Mouse (Mus musculus): Measurements from ENCODE around the gene Gm28551. TPM values are rescaled to one million over a fixed set of nuclear protein-coding genes. Genes with fewer than 3 reads are reported as not detected.
"Not testable (repeated sequence)": the region's sequence is repeated elsewhere in the genome, so short reads cannot be mapped to it uniquely, and the experiment has no call there.

The Gm28551 gene
- polyA plus RNA-seq, 1 experiment from 2014 or later = 1.2 TPM

GRCm38 (mm10) chr1:53337403-53337802, 15.1 kb downstream of the Gm28551 start:
- H3K4me2 ChIP-seq (ENCODE audit: low read length); H3K9ac ChIP-seq (ENCODE audit: low read length); H3K4me3 ChIP-seq (ENCODE audit: low read depth, low read length); ATAC-seq; H3K4me1 ChIP-seq (ENCODE audit: control insufficient read depth, insufficient read depth, low read length); H3K9me3 ChIP-seq (replicated peaks; ENCODE audit: control insufficient read depth, low read length); H3K27ac ChIP-seq (ENCODE audit: low read depth, low read length); DNase-seq (ENCODE audit: low spot score); H3K27me3 ChIP-seq (replicated peaks; ENCODE audit: control insufficient read depth, insufficient read depth, low read length): not testable (repeated sequence)
- H3K36me3 ChIP-seq (ENCODE audit: control insufficient read depth, insufficient read depth, low read length) = peaks cover 10% of the 10 kb centered on the region; the same call in 1 of the 2 replicates
- 69% methylated on average over 2 of the region's 2 CpGs for WGBS

GRCm38 (mm10) chr1:53335465-53335864, 17.0 kb downstream of the Gm28551 start:
- H3K36me3 ChIP-seq (ENCODE audit: control insufficient read depth, insufficient read depth, low read length) = no peaks in the 10 kb centered on the region
- H3K4me2 ChIP-seq (ENCODE audit: low read length) = no peak overlapping the region
- no peak for ATAC-seq
- no peak for DNase-seq (ENCODE audit: low spot score)
- H3K27me3 ChIP-seq (replicated peaks; ENCODE audit: control insufficient read depth, insufficient read depth, low read length) = no peaks in the 10 kb centered on the region
- no peaks in the 10 kb centered on the region for H3K9me3 ChIP-seq (replicated peaks; ENCODE audit: control insufficient read depth, low read length)
- no peak overlapping the region for H3K27ac ChIP-seq (ENCODE audit: low read depth, low read length)
- no peak overlapping the region for H3K9ac ChIP-seq (ENCODE audit: low read length)
- H3K4me1 ChIP-seq (ENCODE audit: control insufficient read depth, insufficient read depth, low read length) = no peaks in the 10 kb centered on the region
- no peak overlapping the region for H3K4me3 ChIP-seq (ENCODE audit: low read depth, low read length)

- not testable (repeated sequence) for H3K27me3 ChIP-seq (replicated peaks; ENCODE audit: control insufficient read depth, insufficient read depth, low read length); ATAC-seq; DNase-seq (ENCODE audit: low spot score); H3K36me3 ChIP-seq (ENCODE audit: control insufficient read depth, insufficient read depth, low read length); H3K4me2 ChIP-seq (ENCODE audit: low read length); H3K27ac ChIP-seq (ENCODE audit: low read depth, low read length); H3K9ac ChIP-seq (ENCODE audit: low read length); H3K9me3 ChIP-seq (replicated peaks; ENCODE audit: control insufficient read depth, low read length); H3K4me3 ChIP-seq (ENCODE audit: low read depth, low read length); H3K4me1 ChIP-seq (ENCODE audit: control insufficient read depth, insufficient read depth, low read length)
- WGBS = 86% methylated on average over 5 of the region's 5 CpGs
Measured at GRCm38 (mm10) chr1:53333527-53333926, 18.9 kb downstream of the Gm28551 start.

DNA sequence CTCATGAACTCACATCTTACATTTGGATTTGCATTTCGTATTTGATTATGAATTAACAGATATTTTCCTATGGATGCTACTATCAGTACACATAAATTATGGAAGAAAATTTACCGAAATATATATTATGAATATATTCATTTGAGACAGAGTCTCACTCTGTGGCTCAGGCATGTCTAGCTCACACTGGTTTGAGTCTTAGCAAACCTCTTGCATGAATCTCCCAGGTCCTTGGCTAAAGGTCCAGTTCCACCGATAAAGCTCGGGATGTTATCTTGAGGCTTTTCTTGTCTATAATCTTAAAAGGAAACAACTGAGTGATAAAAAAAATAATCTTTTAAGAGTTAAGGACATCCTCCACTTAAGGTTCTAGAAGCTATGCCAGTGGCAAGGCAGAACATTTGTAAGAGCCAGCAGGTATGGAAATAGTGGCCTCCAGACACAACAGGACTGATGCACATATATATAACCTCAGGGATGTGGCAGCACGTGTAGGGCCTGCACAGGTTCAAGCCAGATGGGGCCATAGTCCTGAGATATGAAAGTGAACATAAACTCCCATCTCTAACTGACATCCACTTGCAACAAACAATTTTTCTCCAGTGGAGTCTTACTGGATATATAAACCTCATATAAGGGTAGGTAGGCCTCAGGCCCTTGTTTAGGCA, 27.5 kb downstream of the Gm28551 start:
- DNase-seq (ENCODE audit: low spot score) (no peak), ATAC-seq (no peak)
- H3K4me1 ChIP-seq (ENCODE audit: control insufficient read depth, insufficient read depth, low read length) = no peaks in the 10 kb centered on the region
- H3K27me3 ChIP-seq (replicated peaks; ENCODE audit: control insufficient read depth, insufficient read depth, low read length) = no peaks in the 10 kb centered on the region
- H3K9me3 ChIP-seq (replicated peaks; ENCODE audit: control insufficient read depth, low read length) = no peaks in the 10 kb centered on the region
- 92% methylated on average over 5 of the region's 5 CpGs for WGBS
- H3K4me3 ChIP-seq (ENCODE audit: low read depth, low read length) = no peak overlapping the region
- no peak overlapping the region for H3K9ac ChIP-seq (ENCODE audit: low read length)
- no peak overlapping the region for H3K4me2 ChIP-seq (ENCODE audit: low read length)
- peaks cover 30% of the 10 kb centered on the region for H3K36me3 ChIP-seq (ENCODE audit: control insufficient read depth, insufficient read depth, low read length)
- H3K27ac ChIP-seq (ENCODE audit: low read depth, low read length) = no peak overlapping the region

DNA sequence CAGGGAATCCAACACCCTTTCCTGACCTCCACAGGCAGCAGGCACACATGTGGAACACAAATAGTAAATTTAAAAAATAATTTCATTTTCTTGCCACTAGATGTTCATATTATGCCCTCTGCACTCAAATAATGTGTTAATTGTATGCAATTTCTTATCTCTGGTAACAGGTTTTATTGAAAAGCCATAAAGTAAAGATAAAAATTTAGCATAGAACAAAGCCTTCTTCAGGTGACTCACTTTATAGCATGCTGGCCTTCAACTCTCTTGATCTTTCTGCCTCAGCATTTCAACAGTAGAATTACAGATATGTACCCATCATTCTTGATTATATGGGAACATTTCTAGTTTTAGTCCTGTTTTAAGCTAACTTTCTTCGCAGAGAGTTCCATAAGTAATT, 28.2 kb downstream of the Gm28551 start:
- ATAC-seq (no peak), DNase-seq (ENCODE audit: low spot score) (no peak)
- H3K27me3 ChIP-seq (replicated peaks; ENCODE audit: control insufficient read depth, insufficient read depth, low read length) = no peaks in the 10 kb centered on the region
- no peak overlapping the region for H3K4me3 ChIP-seq (ENCODE audit: low read depth, low read length)
- H3K27ac ChIP-seq (ENCODE audit: low read depth, low read length) = no peak overlapping the region
- no peaks in the 10 kb centered on the region for H3K4me1 ChIP-seq (ENCODE audit: control insufficient read depth, insufficient read depth, low read length)
- no peak overlapping the region for H3K9ac ChIP-seq (ENCODE audit: low read length)
- peaks cover 31% of the 10 kb centered on the region for H3K36me3 ChIP-seq (ENCODE audit: control insufficient read depth, insufficient read depth, low read length)
- 96% methylated on average over 1 of the region's 1 CpGs for WGBS
- H3K4me2 ChIP-seq (ENCODE audit: low read length) = no peak overlapping the region
- no peaks in the 10 kb centered on the region for H3K9me3 ChIP-seq (replicated peaks; ENCODE audit: control insufficient read depth, low read length)

DNA sequence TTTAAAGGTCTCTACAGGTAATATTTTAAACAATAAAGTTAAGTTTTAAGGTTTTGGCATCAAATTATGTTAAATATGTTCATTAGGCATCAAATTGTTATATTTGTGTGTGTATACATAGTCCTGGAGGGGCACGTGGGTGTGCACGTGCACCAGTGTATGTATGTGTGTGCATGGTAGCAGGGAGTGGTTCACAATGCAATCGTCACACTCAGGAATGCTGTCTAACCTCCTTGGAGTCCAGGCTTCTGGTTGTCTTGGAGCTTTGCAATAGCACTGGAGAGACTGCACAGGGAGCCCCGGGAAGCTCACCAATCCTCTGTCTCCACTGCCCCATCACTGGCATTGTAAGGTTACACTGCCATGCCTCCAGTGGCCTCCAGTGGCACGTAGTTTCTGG, 29.2 kb downstream of the Gm28551 start:
- 94% methylated on average over 5 of the region's 5 CpGs for WGBS
- H3K9ac ChIP-seq (ENCODE audit: low read length) = no peak overlapping the region
- no peaks in the 10 kb centered on the region for H3K4me1 ChIP-seq (ENCODE audit: control insufficient read depth, insufficient read depth, low read length)
- H3K4me3 ChIP-seq (ENCODE audit: low read depth, low read length) = no peak overlapping the region
- no peaks in the 10 kb centered on the region for H3K27me3 ChIP-seq (replicated peaks; ENCODE audit: control insufficient read depth, insufficient read depth, low read length)
- H3K4me2 ChIP-seq (ENCODE audit: low read length) = no peak overlapping the region
- no peak for ATAC-seq
- DNase-seq (ENCODE audit: low spot score) = no peak
- no peak overlapping the region for H3K27ac ChIP-seq (ENCODE audit: low read depth, low read length)
- peaks cover 31% of the 10 kb centered on the region for H3K36me3 ChIP-seq (ENCODE audit: control insufficient read depth, insufficient read depth, low read length)
- no peaks in the 10 kb centered on the region for H3K9me3 ChIP-seq (replicated peaks; ENCODE audit: control insufficient read depth, low read length)

GRCm38 (mm10) chr1:53321662-53322344, 30.7 kb downstream of the Gm28551 start:
- WGBS = 95% methylated on average over 4 of the region's 4 CpGs
- H3K9me3 ChIP-seq (replicated peaks; ENCODE audit: control insufficient read depth, low read length) = no peaks in the 10 kb centered on the region
- ATAC-seq (no peak), DNase-seq (ENCODE audit: low spot score) (no peak)
- H3K4me2 ChIP-seq (ENCODE audit: low read length) = no peak overlapping the region
- H3K27me3 ChIP-seq (replicated peaks; ENCODE audit: control insufficient read depth, insufficient read depth, low read length) = no peaks in the 10 kb centered on the region
- H3K27ac ChIP-seq (ENCODE audit: low read depth, low read length) = no peak overlapping the region
- H3K36me3 ChIP-seq (ENCODE audit: control insufficient read depth, insufficient read depth, low read length) = peaks cover 42% of the 10 kb centered on the region
- no peak overlapping the region for H3K4me3 ChIP-seq (ENCODE audit: low read depth, low read length)
- H3K4me1 ChIP-seq (ENCODE audit: control insufficient read depth, insufficient read depth, low read length) = no peaks in the 10 kb centered on the region
- no peak overlapping the region for H3K9ac ChIP-seq (ENCODE audit: low read length)

GRCm38 (mm10) chr1:53312989-53313967, 39.2 kb downstream of the Gm28551 start, which contains the start of gene Osgepl1:
Osgepl1 (plus strand) TSS chr1:53313624.
- Histone ChIP-seq H3K9ac (ENCODE audit: low read length) (peak within 1 kb of the TSS; percentile 84), H3K36me3 (ENCODE audit: control insufficient read depth, insufficient read depth, low read length) (peaks cover 19% of the 10 kb centered on the region), H3K27ac (ENCODE audit: low read depth, low read length) (peak within 1 kb of the TSS; percentile 52), H3K4me3 (ENCODE audit: low read depth, low read length) (peak within 1 kb of the TSS; percentile 55), H3K27me3 (replicated peaks; ENCODE audit: control insufficient read depth, insufficient read depth, low read length) (no peaks in the 10 kb centered on the region), H3K4me2 (ENCODE audit: low read length) (peak within 1 kb of the TSS; percentile 65), H3K9me3 (replicated peaks; ENCODE audit: control insufficient read depth, low read length) (no peaks in the 10 kb centered on the region), H3K4me1 (ENCODE audit: control insufficient read depth, insufficient read depth, low read length) (peaks cover 3% of the 10 kb centered on the region; the same call in 1 of the 2 replicates)
- ATAC-seq (peak; percentile 99), DNase-seq (ENCODE audit: low spot score) (peak; percentile 94)
- 2% methylated on average over 27 of the region's 27 CpGs for WGBS
